Mouse (Mus musculus) stomach, embryonic 14.5 days (tissue): ENCODE measurements around the gene Pold1. TPM values are rescaled to one million over a fixed set of nuclear protein-coding genes. Genes with fewer than 3 reads are reported as not detected.

ENCODE experiments used
- ATAC-seq: fragments of 200-750 bp; cut with Nextera tagmentation; 2 replicates; pipeline ENCODE4 v1.8.0; 2017; ENCODE audit warnings: low read depth, moderate TSS enrichment; ENCODE audit not compliant: insufficient number of reproducible peaks, insufficient read depth, low FRiP score
- H3K27ac ChIP-seq: fragments of 300-500 bp; sonication (generic); 2 replicates; pipeline ENCODE4 v1.5.1; 2014; ENCODE audit warnings: mild to moderate bottlenecking, low read length, moderate library complexity, mixed read lengths
- H3K27me3 ChIP-seq: fragments of 300-500 bp; sonication (generic); 2 replicates; pipeline ENCODE4 v1.6.1; 2014; ENCODE audit warnings: low read length, control low read depth, mixed read lengths; ENCODE audit not compliant: control insufficient read depth, insufficient read depth
- H3K36me3 ChIP-seq: fragments of 300-500 bp; sonication (generic); 2 replicates; pipeline ENCODE4 v1.6.1; 2014; ENCODE audit warnings: mild to moderate bottlenecking, control low read depth, low read length, moderate library complexity, mixed read lengths; ENCODE audit not compliant: control insufficient read depth, insufficient read depth
- H3K4me1 ChIP-seq: fragments of 300-500 bp; sonication (generic); 2 replicates; pipeline ENCODE4 v1.6.1; 2014; ENCODE audit warnings: low read length, control low read depth, mixed read lengths; ENCODE audit not compliant: control insufficient read depth, insufficient read depth
- H3K4me2 ChIP-seq: fragments of 300-500 bp; sonication (generic); replicated peaks from 2 replicates; pipeline ENCODE4 v1.6.1; 2014; ENCODE audit warnings: low read depth, low read length, control low read depth
- H3K4me3 ChIP-seq: fragments of 300-500 bp; sonication (generic); 2 replicates; pipeline ENCODE4 v1.5.1; 2014; ENCODE audit warnings: low read depth, low read length, control low read depth
- H3K9ac ChIP-seq: fragments of 300-500 bp; sonication (generic); replicated peaks from 2 replicates; pipeline ENCODE4 v1.6.1; 2014; ENCODE audit warnings: low read depth, mild to moderate bottlenecking, control low read depth, low read length, moderate library complexity, mixed read lengths
- H3K9me3 ChIP-seq: fragments of 300-500 bp; sonication (generic); 2 replicates; pipeline ENCODE4 v1.6.1; 2016; ENCODE audit warnings: low read depth, low read length, control low read depth; ENCODE audit not compliant: control insufficient read depth
- WGBS: fragments of 180-500 bp; shearing (Covaris S2); extraction: QIAGEN DNeasy Blood & Tissue Kit; methylation state at CpG from one replicate; pipeline ENCODE4 v1.1.7; 2014; 5-methylcytosine and 5-hydroxymethylcytosine counted together
- polyA plus RNA-seq: library from polyadenylated mRNA; unstranded; fragments of >200 nt; fragmentation: Nextera tagmentation; extraction: Ambion mirVana; gene quantifications from 2 replicates; pipeline ENCODE4 v1.2.1, GENCODE M21; 2014

Gene Pold1
- polyA plus RNA-seq, 1 experiment from 2014 or later, result 54.3 TPM

DNA sequence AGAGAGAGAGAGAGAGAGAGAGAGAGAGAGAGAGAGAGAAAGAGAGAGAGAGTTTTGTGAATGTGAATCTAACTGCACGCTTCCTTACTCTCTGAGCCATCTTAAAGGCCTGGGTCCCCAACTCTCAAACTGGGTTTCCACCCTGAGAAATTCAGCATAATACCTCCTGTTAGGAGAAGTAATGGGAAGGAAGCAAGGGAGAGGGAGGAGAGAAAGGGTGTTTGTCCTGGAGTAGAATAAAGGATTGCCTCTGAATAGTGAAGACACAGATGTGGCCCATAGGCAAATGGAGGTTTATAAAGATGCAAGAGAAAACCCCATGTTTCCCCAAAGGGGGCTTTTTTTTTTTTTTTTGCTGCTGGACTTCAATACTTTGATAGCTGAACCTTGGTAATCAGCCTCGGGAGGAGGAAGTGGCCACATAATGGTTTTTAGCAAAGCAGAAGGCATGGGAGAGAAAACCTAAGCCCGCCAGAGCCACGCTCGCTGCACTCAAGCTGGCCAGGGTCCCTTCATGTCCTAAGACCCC, 24.4 kb upstream of the Pold1 start:
- no peaks in the 10 kb centered on the region for H3K9me3 ChIP-seq
- no peak overlapping the region for H3K4me3 ChIP-seq
- no peak overlapping the region for H3K27ac ChIP-seq
- no peaks in the 10 kb centered on the region for H3K4me1 ChIP-seq
- no peak for ATAC-seq
- no peaks in the 10 kb centered on the region for H3K27me3 ChIP-seq
- H3K36me3 ChIP-seq, result no peaks in the 10 kb centered on the region
- H3K4me2 ChIP-seq, result no peak overlapping the region
- no peak overlapping the region for H3K9ac ChIP-seq
- 71% methylated on average over 5 of the region's 5 CpGs for WGBS

DNA sequence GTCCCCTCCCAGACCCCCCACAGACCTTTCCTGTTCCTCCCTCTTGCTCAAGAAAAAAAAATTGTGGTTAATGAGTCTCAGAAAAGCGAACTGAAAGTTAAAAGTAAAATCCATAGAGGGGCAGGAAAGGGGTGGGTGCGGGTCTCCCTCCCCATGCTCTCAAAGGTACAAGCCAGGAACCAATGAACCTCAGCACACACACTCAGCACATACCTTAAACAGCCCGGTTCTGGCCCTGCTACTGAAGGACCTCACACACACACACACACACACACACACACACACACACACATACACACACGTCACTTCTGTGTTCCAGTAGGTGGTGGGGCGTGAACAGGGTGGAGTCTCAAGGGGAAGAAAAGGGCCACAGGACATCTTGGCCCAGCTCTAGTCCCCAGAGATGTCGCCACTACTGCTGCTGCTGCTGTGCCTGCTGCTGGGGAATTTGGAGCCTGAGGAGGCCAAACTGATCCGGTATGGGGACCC, 23.6 kb upstream of the Pold1 start, which contains the start of gene Napsa:
Gene Napsa (plus strand): TSS at position 168 of the 489 bp plus-strand sequence.
- Histone ChIP-seq H3K4me1 (no peaks in the 10 kb centered on the region), H3K27me3 (no peaks in the 10 kb centered on the region), H3K27ac (no peak within 1 kb of the TSS), H3K9ac (no peak within 1 kb of the TSS), H3K4me2 (no peak within 1 kb of the TSS), H3K9me3 (no peaks in the 10 kb centered on the region), H3K36me3 (no peaks in the 10 kb centered on the region), H3K4me3 (no peak within 1 kb of the TSS)
- no peak for ATAC-seq
- WGBS, result 50% methylated on average over 7 of the region's 7 CpGs

DNA sequence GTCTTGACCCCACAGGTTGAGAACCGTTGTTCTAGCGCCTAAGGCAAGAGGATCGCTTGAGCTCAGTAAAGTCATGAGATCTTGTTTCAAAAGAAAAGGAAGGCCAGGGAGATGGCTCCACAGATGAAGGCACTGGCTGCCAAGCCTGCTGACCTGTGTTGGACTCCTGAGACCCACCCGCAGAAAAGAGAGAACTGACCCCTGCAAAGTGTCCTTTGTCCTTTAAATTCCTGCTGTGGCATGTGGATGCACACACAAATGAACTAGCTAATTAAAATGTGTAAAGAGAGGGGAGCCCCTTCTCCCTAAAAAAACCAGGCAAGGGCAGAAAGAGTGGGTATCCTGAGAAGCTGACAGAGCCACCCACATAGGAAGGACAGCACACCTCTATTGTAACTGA, 23.2 kb upstream of the Pold1 start:
- Histone ChIP-seq H3K4me2 (no peak overlapping the region), H3K27me3 (no peaks in the 10 kb centered on the region), H3K27ac (no peak overlapping the region), H3K9me3 (no peaks in the 10 kb centered on the region), H3K4me1 (no peaks in the 10 kb centered on the region), H3K4me3 (no peak overlapping the region), H3K36me3 (no peaks in the 10 kb centered on the region), H3K9ac (no peak overlapping the region)
- WGBS, result 73% methylated on average over 4 of the region's 4 CpGs
- ATAC-seq, result no peak

DNA sequence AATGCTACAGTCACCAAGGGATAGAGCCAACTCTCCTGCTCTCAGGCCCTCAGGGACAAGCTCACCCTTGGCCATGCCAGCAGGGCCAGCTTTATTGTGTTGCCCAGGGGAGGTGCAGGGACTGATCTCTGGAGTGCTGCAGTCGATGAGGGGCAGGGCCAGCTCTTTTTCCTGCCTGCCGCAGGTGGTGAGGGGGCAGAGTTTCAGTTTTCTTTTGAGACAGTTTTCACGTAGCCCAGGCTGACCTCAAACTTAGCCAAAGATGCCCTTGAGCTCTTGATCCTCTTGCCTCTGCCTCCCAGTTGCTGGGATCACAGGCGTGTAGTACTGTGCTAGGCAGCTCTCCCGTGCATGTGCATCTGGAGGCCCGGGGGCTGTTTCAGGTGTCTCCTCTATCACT, 22.3 kb upstream of the Pold1 start:
- H3K4me3 ChIP-seq, result no peak overlapping the region
- H3K27ac ChIP-seq, result no peak overlapping the region
- ATAC-seq, result no peak
- H3K36me3 ChIP-seq, result no peaks in the 10 kb centered on the region
- no peaks in the 10 kb centered on the region for H3K27me3 ChIP-seq
- H3K9ac ChIP-seq, result no peak overlapping the region
- WGBS, result 78% methylated on average over 6 of the region's 6 CpGs
- H3K4me2 ChIP-seq, result no peak overlapping the region
- no peaks in the 10 kb centered on the region for H3K4me1 ChIP-seq
- H3K9me3 ChIP-seq, result no peaks in the 10 kb centered on the region

DNA sequence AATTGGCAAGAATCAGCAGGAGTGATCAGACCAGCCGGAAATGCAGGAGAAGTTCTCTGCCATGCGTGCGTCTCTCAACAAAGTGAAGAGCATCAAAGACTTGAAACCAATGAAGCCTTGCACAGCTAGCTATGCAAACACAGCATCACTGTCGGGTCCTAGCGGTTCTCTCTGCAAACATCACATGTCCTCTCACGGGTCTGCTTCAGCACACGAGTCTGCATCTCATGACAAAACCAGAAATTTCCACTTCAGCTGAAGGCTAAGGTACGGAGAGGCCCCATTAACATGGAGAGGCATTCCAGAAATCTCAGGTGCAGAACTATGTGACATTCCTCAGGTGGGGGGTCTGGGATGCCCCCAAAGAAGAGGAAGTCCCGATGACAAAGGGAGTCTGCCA, 20.2 kb upstream of the Pold1 start:
- Histone ChIP-seq H3K9me3 (no peaks in the 10 kb centered on the region), H3K27me3 (no peaks in the 10 kb centered on the region), H3K4me2 (no peak overlapping the region), H3K36me3 (no peaks in the 10 kb centered on the region), H3K27ac (no peak overlapping the region), H3K9ac (no peak overlapping the region), H3K4me1 (no peaks in the 10 kb centered on the region), H3K4me3 (no peak overlapping the region)
- 59% methylated on average over 9 of the region's 9 CpGs for WGBS
- ATAC-seq, result no peak

DNA sequence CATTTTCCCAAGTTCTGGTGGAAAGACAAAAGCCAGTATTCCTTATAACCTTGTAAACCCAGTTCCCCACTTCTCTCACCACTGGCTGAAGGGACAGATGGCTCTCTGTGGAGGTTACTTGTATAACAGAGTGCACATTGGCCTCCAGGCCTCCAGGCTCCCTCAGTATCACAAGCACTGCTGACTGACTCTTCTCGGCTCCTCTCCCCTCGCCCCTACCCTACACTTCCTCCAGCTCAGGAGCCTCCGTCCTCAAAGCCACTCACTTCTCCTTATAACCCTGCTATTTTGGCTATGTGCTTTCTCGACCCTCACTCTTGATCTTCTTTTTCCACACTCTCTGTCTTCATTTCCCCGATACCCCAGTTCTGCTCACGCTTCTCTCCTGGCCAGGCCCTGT, 16.8 kb upstream of the Pold1 start:
- Histone ChIP-seq H3K4me3 (no peak overlapping the region), H3K27me3 (no peaks in the 10 kb centered on the region), H3K4me2 (no peak overlapping the region), H3K36me3 (no peaks in the 10 kb centered on the region), H3K9me3 (no peaks in the 10 kb centered on the region), H3K9ac (no peak overlapping the region), H3K4me1 (no peaks in the 10 kb centered on the region), H3K27ac (no peak overlapping the region)
- ATAC-seq, result no peak
- 66% methylated on average over 6 of the region's 6 CpGs for WGBS

DNA sequence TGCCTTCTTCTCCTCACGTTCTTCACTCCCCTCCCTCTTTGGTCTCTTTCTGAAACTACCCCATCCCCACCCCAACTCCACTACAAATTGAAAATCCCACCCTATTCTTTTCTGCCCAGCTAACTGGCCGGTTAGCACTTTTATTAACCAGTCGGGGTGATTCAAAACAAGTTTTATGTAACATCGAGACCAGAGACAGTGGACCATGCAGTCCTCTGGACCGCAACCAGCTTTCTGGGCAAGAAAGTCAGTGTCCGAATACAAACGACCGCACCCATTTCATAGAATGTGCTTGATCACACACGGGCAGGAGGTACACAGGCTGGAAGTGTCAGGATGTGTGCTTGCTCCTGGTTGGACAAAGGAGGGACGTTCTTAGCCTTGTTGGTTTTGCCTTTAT, 15.8 kb upstream of the Pold1 start:
- no peaks in the 10 kb centered on the region for H3K9me3 ChIP-seq
- H3K4me1 ChIP-seq, result no peaks in the 10 kb centered on the region
- H3K9ac ChIP-seq, result no peak overlapping the region
- no peak overlapping the region for H3K4me3 ChIP-seq
- 84% methylated on average over 10 of the region's 10 CpGs for WGBS
- H3K27ac ChIP-seq, result no peak overlapping the region
- no peak overlapping the region for H3K4me2 ChIP-seq
- no peaks in the 10 kb centered on the region for H3K36me3 ChIP-seq
- H3K27me3 ChIP-seq, result no peaks in the 10 kb centered on the region
- ATAC-seq, result no peak

DNA sequence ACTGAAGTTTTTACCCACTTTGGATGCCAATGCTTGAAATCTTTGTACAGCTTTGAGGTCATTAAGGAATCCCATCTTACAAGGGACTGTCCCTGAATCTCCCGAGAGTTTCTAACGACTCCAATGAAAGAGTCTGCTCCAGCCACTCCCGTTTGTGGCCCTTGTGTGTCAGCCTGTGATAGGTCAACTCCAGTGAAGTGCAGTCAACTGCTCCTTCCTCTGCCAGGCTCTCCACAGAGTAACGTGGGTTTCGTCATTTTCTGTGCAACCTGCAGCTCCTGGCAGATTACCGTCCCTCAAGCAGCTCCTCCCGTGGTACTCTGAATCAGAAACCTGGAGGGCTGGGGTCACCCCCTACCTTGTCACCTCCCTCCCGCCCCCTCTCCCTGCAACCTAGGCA, 14.6 kb upstream of the Pold1 start:
- H3K4me2 ChIP-seq, result no peak overlapping the region
- H3K4me1 ChIP-seq, result no peaks in the 10 kb centered on the region
- WGBS, result 48% methylated on average over 8 of the region's 8 CpGs
- no peaks in the 10 kb centered on the region for H3K9me3 ChIP-seq
- no peak overlapping the region for H3K27ac ChIP-seq
- no peak overlapping the region for H3K4me3 ChIP-seq
- ATAC-seq, result no peak
- no peak overlapping the region for H3K9ac ChIP-seq
- H3K36me3 ChIP-seq, result no peaks in the 10 kb centered on the region
- H3K27me3 ChIP-seq, result no peaks in the 10 kb centered on the region
